Mouse (Mus musculus): Measurements from ENCODE around the gene Defb23. TPM values are rescaled to one million over a fixed set of nuclear protein-coding genes. Genes with fewer than 3 reads are reported as not detected.

Gene Defb23
- not detected for polyA plus RNA-seq (2012; fragmentation: generic; extraction: Trizol)

GRCm38 (mm10) chr2:152464570-152465150, at the start of gene Defb23:
Defb23 (minus strand) TSS chr2:152464620.

DNA sequence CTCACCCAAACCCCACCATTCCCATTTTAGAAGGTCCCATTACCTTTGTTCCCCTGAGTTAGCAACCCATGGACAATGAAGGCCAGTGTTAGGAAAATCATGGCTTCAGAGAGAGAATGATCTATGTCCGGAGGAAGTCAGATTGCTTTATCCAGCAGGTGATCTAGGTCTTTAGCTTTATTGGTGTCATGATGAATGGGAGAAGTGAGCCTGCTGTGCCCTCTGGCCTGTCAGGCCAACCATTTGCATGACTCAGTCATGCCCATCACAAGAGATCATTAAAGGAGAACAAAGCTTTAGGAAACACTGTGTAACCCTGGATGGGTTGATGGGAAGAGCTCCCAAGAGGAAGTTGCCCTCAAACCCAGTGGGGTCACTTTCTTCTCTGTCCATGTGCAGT, 47.2 kb upstream of the Defb23 start, which contains the start of gene Defb26:
Gene Defb26 (minus strand): TSS at position 101 of the 400 bp plus-strand sequence.

GRCm38 (mm10) chr2:152490038-152490437, 25.6 kb upstream of the Defb23 start, which contains the start of gene Defb22:
Defb22 (minus strand) TSS chr2:152490138.

GRCm38 (mm10) chr2:152476763-152477162, 12.3 kb upstream of the Defb23 start, which contains the start of gene Defb20:
Defb20 (plus strand) TSS chr2:152477063.

GRCm38 (mm10) chr2:152415287-152415686, 49.1 kb downstream of the Defb23 start, which contains the start of gene 6820408C15Rik:
6820408C15Rik (plus strand) TSS chr2:152415587.

GRCm38 (mm10) chr2:152414591-152415165, 49.7 kb downstream of the Defb23 start, which contains the start of gene Zcchc3:
Zcchc3 (minus strand) TSS chr2:152415027.

Other genes with a start within 250 kb of the Defb23 start
- gene Csnk2a1, start 237.8 kb downstream of the Defb23 start, polyA plus RNA-seq (2012; fragmentation: generic; extraction: Trizol): 10 to 100 TPM in 1 of 2 experiments, 1 to 10 TPM in 1; 3.3 to 25.6 TPM
- gene Tbc1d20, start 170.8 kb downstream of the Defb23 start, polyA plus RNA-seq (2012; fragmentation: generic; extraction: Trizol): 10 to 100 TPM; 19.4 to 42.5 TPM
- gene Rbck1, start 132.0 kb downstream of the Defb23 start, polyA plus RNA-seq (2012; fragmentation: generic; extraction: Trizol): 10 to 100 TPM; 59.3 to 79.2 TPM
- gene Trib3, start 120.6 kb downstream of the Defb23 start, polyA plus RNA-seq (2012; fragmentation: generic; extraction: Trizol): 1 to 10 TPM; 3.7 to 5.4 TPM
- not detected for gene Nrsn2, start 88.0 kb downstream of the Defb23 start, polyA plus RNA-seq (2012; fragmentation: generic; extraction: Trizol)
- 1 to 10 TPM; 6.7 to 9.7 TPM for gene Sox12, start 66.6 kb downstream of the Defb23 start, polyA plus RNA-seq (2012; fragmentation: generic; extraction: Trizol)
- gene Zcchc3, start 49.6 kb downstream of the Defb23 start, polyA plus RNA-seq (2012; fragmentation: generic; extraction: Trizol): under 1 TPM; 0.26 to 0.84 TPM
- gene 6820408C15Rik, start 49.0 kb downstream of the Defb23 start, polyA plus RNA-seq (2012; fragmentation: generic; extraction: Trizol): not detected
- gene Defb20, start 12.4 kb upstream of the Defb23 start, polyA plus RNA-seq (2012; fragmentation: generic; extraction: Trizol): not detected
- gene Defb22, start 25.5 kb upstream of the Defb23 start, polyA plus RNA-seq (2012; fragmentation: generic; extraction: Trizol): not detected
- gene Defb26, start 47.1 kb upstream of the Defb23 start, polyA plus RNA-seq (2012; fragmentation: generic; extraction: Trizol): not detected
- gene Defb28, start 53.6 kb upstream of the Defb23 start, polyA plus RNA-seq (2012; fragmentation: generic; extraction: Trizol): not detected
- not detected for gene Defb29, start 75.5 kb upstream of the Defb23 start, polyA plus RNA-seq (2012; fragmentation: generic; extraction: Trizol)
- gene Gm17416, start 104.7 kb upstream of the Defb23 start, polyA plus RNA-seq (2012; fragmentation: generic; extraction: Trizol): not detected
- gene Defb21, start 108.1 kb upstream of the Defb23 start, polyA plus RNA-seq (2012; fragmentation: generic; extraction: Trizol): not detected
- gene Defb19, start 115.7 kb upstream of the Defb23 start, polyA plus RNA-seq (2012; fragmentation: generic; extraction: Trizol): not detected
- not detected for gene Defb45, start 134.8 kb upstream of the Defb23 start, polyA plus RNA-seq (2012; fragmentation: generic; extraction: Trizol)
- not detected for gene Defb36, start 139.7 kb upstream of the Defb23 start, polyA plus RNA-seq (2012; fragmentation: generic; extraction: Trizol)
- gene Defb25, start 158.4 kb upstream of the Defb23 start, polyA plus RNA-seq (2012; fragmentation: generic; extraction: Trizol): under 1 TPM in 1 of 2 experiments, not detected in 1; 0.22 TPM
- under 1 TPM in 1 of 2 experiments, not detected in 1; 0.05 TPM for gene Rem1, start 162.3 kb upstream of the Defb23 start, polyA plus RNA-seq (2012; fragmentation: generic; extraction: Trizol)
- 100 to 1,000 TPM; 127 to 134 TPM for gene H13, start 204.8 kb upstream of the Defb23 start, polyA plus RNA-seq (2012; fragmentation: generic; extraction: Trizol)
- gene Mcts2, start 222.4 kb upstream of the Defb23 start, polyA plus RNA-seq (2012; fragmentation: generic; extraction: Trizol): 10 to 100 TPM in 1 of 2 experiments, 1 to 10 TPM in 1; 6.8 to 12.6 TPM